In the genomic region with DNA sequence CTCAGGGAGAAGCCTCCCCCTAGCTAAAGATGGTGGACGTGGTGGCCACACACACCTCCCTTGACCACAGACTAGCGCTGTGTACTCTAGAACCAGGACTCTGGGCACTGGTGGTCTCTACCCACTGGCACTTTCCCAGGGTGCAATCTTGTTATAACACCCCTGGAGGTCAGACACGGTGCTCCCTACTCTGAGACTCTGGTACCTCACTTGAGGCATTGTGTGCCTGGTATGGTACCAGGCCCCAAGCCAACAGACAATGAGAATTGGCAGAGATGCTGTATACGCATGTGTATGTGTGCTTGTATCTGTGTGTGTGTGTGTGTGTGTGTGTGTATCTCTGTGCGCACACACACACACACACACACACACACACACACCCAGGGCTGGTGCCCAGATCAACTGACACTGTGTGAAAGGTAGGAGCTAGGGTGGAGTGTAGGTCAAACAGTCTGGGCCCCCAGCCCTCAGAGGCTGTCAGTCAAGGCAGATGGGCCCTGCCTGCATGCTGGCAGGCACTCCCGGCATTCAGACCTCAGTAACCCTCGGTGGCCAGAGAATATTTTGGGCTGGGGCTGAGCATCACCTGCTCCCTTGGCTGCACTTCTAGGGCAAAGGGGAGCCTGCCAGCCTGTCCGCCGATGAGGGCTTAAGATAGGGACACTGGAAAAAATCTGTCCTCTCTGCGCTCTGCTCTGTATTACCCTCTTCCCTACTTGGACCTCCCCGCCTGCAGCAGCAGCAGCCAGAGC, we compare ENCODE assay signal across 14 mouse cellular contexts. TPM values are rescaled to one million over a fixed set of nuclear protein-coding genes. Genes with fewer than 3 reads are reported as not detected.
DNase-seq lines count a peak whose midpoint lies in the region; ATAC-seq lines count a peak whose summit lies in the region.
"Had no signal": no experiment of that assay in that cellular context is flagged by ENCODE, and none has a peak within 500 bp of the region (broad histone marks: within the 10 kb centered on the region; RNA-seq: fewer than 3 reads in every experiment).

No protein-coding gene starts in this region.

- H3K9me3 ChIP-seq in forebrain, embryonic 14.5 days (replicated peaks; ENCODE audit: control insufficient read depth, low read length), result no peaks in the 10 kb centered on the region
- H3K9me3 ChIP-seq in forebrain, embryonic 15.5 days, result no peaks in the 10 kb centered on the region
- H3K9me3 ChIP-seq in heart, embryonic 15.5 days (replicated peaks), result no peaks in the 10 kb centered on the region
- no peaks in the 10 kb centered on the region for H3K9me3 ChIP-seq in midbrain, embryonic 13.5 days
- H3K9me3 ChIP-seq: hindbrain, embryonic 13.5 days; stomach, embryonic 15.5 days had no signal

- no peak overlapping the region for H3K4me3 ChIP-seq in forebrain, embryonic 14.5 days (ENCODE audit: low read depth, low read length)
- H3K4me3 ChIP-seq in forebrain, embryonic 15.5 days, result no peak overlapping the region
- H3K4me3 ChIP-seq in heart, embryonic 15.5 days, result no peak overlapping the region
- H3K4me3 ChIP-seq in midbrain, embryonic 13.5 days (replicated peaks), result no peak overlapping the region
- H3K4me3 ChIP-seq: hindbrain, embryonic 13.5 days; left cerebral cortex, adult 2 months; stomach, embryonic 15.5 days had no signal

- H3K9ac ChIP-seq in forebrain, embryonic 14.5 days (ENCODE audit: low read length), result no peak overlapping the region
- no peak overlapping the region for H3K9ac ChIP-seq in forebrain, embryonic 15.5 days (replicated peaks)
- peak overlapping the region; percentile 21; the same call in 1 of the 2 replicates for H3K9ac ChIP-seq in heart, embryonic 15.5 days
- no peak overlapping the region for H3K9ac ChIP-seq in midbrain, embryonic 13.5 days (replicated peaks)
- H3K9ac ChIP-seq: hindbrain, embryonic 13.5 days; lung, embryonic 14.5 days; stomach, embryonic 15.5 days had no signal

- H3K36me3 ChIP-seq in forebrain, embryonic 14.5 days (ENCODE audit: control insufficient read depth, insufficient read depth, low read length), result no peaks in the 10 kb centered on the region
- H3K36me3 ChIP-seq in forebrain, embryonic 15.5 days, result no peaks in the 10 kb centered on the region
- H3K36me3 ChIP-seq in heart, embryonic 15.5 days, result no peaks in the 10 kb centered on the region
- no peaks in the 10 kb centered on the region for H3K36me3 ChIP-seq in midbrain, embryonic 13.5 days
- H3K36me3 ChIP-seq: hindbrain, embryonic 13.5 days; stomach, embryonic 15.5 days had no signal

- no peaks in the 10 kb centered on the region for H3K4me1 ChIP-seq in forebrain, embryonic 14.5 days (ENCODE audit: control insufficient read depth, insufficient read depth, low read length)
- H3K4me1 ChIP-seq in forebrain, embryonic 15.5 days, result no peaks in the 10 kb centered on the region
- peaks cover 26% of the 10 kb centered on the region for H3K4me1 ChIP-seq in heart, embryonic 15.5 days (replicated peaks)
- H3K4me1 ChIP-seq in midbrain, embryonic 13.5 days (replicated peaks), result no peaks in the 10 kb centered on the region
- H3K4me1 ChIP-seq: hindbrain, embryonic 13.5 days; stomach, embryonic 15.5 days had no signal

- H3K4me2 ChIP-seq in forebrain, embryonic 14.5 days (ENCODE audit: low read length), result no peak overlapping the region
- no peak overlapping the region for H3K4me2 ChIP-seq in forebrain, embryonic 15.5 days (replicated peaks)
- H3K4me2 ChIP-seq in heart, embryonic 15.5 days, result no peak overlapping the region
- no peak overlapping the region for H3K4me2 ChIP-seq in midbrain, embryonic 13.5 days (replicated peaks)
- H3K4me2 ChIP-seq: hindbrain, embryonic 13.5 days; lung, embryonic 14.5 days; stomach, embryonic 15.5 days had no signal

- H3K27ac ChIP-seq in forebrain, embryonic 14.5 days (ENCODE audit: low read depth, low read length), result no peak overlapping the region
- no peak overlapping the region for H3K27ac ChIP-seq in forebrain, embryonic 15.5 days (replicated peaks)
- H3K27ac ChIP-seq in heart, embryonic 15.5 days, result peak overlapping the region; percentile 75
- no peak overlapping the region for H3K27ac ChIP-seq in midbrain, embryonic 13.5 days
- H3K27ac ChIP-seq: hindbrain, embryonic 13.5 days; kidney, postnatal 0 days; left cerebral cortex, adult 2 months; stomach, embryonic 15.5 days had no signal

- 79% methylated on average over 11 of the region's 11 CpGs for WGBS in forebrain, embryonic 14.5 days
- 75% methylated on average over 11 of the region's 11 CpGs for WGBS in forebrain, embryonic 15.5 days
- 57% methylated on average over 11 of the region's 11 CpGs for WGBS in heart, embryonic 15.5 days
- 80% methylated on average over 11 of the region's 11 CpGs for WGBS in midbrain, embryonic 13.5 days

- DNase-seq in forebrain, embryonic 14.5 days (ENCODE audit: low spot score), result peak; percentile 28
- DNase-seq in brain, adult 2 months (ENCODE audit: low read depth, low spot score), result peak; percentile 91
- DNase-seq in gastrocnemius, adult 18-20 months (ENCODE audit: low spot score), result peak; percentile 91
- DNase-seq in ovary, postnatal 10 days (ENCODE audit: low spot score), result no peak
- no peak for DNase-seq in layer of hippocampus, postnatal 10 days (ENCODE audit: low spot score in 2 of 2)
- DNase-seq: lung, embryonic 14.5 days had no signal

- ATAC-seq in forebrain, embryonic 14.5 days, result no peak
- ATAC-seq in forebrain, embryonic 15.5 days (replicated peaks), result no peak
- peak; percentile 54 for ATAC-seq in heart, embryonic 15.5 days (replicated peaks; ENCODE audit: insufficient number of reproducible peaks, insufficient read depth, low FRiP score, low read depth)
- no peak for ATAC-seq in midbrain, embryonic 13.5 days

- H3K27me3 ChIP-seq in forebrain, embryonic 14.5 days (replicated peaks; ENCODE audit: control insufficient read depth, insufficient read depth, low read length), result no peaks in the 10 kb centered on the region
- no peaks in the 10 kb centered on the region for H3K27me3 ChIP-seq in forebrain, embryonic 15.5 days
- H3K27me3 ChIP-seq in heart, embryonic 15.5 days, result no peaks in the 10 kb centered on the region
- H3K27me3 ChIP-seq in midbrain, embryonic 13.5 days, result no peaks in the 10 kb centered on the region
- H3K27me3 ChIP-seq: stomach, embryonic 15.5 days had no signal

RNA-seq across cellular contexts. Expression of a gene that starts 9.3 kb away (rescaled TPM):
- 107 and 121 TPM in 2 replicates for polyA plus RNA-seq in forebrain, embryonic 14.5 days (2014; fragmentation: Nextera tagmentation; extraction: Ambion mirVana)
- 95.6 and 102 TPM in 2 replicates for polyA plus RNA-seq in forebrain, embryonic 15.5 days (2015; fragmentation: Nextera tagmentation; extraction: Ambion mirVana)
- total RNA-seq in gastrocnemius, adult 18-20 months (2021), result 1,000 to 10,000 TPM in 1 of 2 experiments, 100 to 1,000 TPM in 1; 614 to 1,203 TPM
- 1,204 and 1,729 TPM in 2 replicates for polyA plus RNA-seq in heart, embryonic 15.5 days (2015; fragmentation: Nextera tagmentation; extraction: Ambion mirVana)
- total RNA-seq in layer of hippocampus, postnatal 10 days (2021), result 100 to 1,000 TPM; 142 to 168 TPM
- 103 and 116 TPM in 2 replicates for polyA plus RNA-seq in midbrain, embryonic 13.5 days (2015; fragmentation: Nextera tagmentation; extraction: Ambion mirVana)

RNA-seq across cellular contexts. Expression of a gene that starts 9.4 kb away (rescaled TPM):
- 0.63 and 0.80 TPM in 2 replicates for polyA plus RNA-seq in forebrain, embryonic 14.5 days (2014; fragmentation: Nextera tagmentation; extraction: Ambion mirVana)
- polyA plus RNA-seq in forebrain, embryonic 15.5 days (2015; fragmentation: Nextera tagmentation; extraction: Ambion mirVana), result 0.55 and 1.1 TPM in 2 replicates
- under 1 TPM in 1 of 2 experiments, not detected in 1; 0.66 TPM for total RNA-seq in gastrocnemius, adult 18-20 months (2021)
- 0.98 and 1.0 TPM in 2 replicates for polyA plus RNA-seq in heart, embryonic 15.5 days (2015; fragmentation: Nextera tagmentation; extraction: Ambion mirVana)
- total RNA-seq in layer of hippocampus, postnatal 10 days (2021), result not detected
- 0.58 and 0.59 TPM in 2 replicates for polyA plus RNA-seq in midbrain, embryonic 13.5 days (2015; fragmentation: Nextera tagmentation; extraction: Ambion mirVana)
- total RNA-seq: midbrain, postnatal 0 days had no signal
- polyA plus RNA-seq: lung, embryonic 14.5 days; stomach, embryonic 15.5 days had no signal

RNA-seq across cellular contexts. Expression of a gene that starts 20.0 kb away (rescaled TPM):
- 79.1 and 93.9 TPM in 2 replicates for polyA plus RNA-seq in forebrain, embryonic 14.5 days (2014; fragmentation: Nextera tagmentation; extraction: Ambion mirVana)
- 87.4 and 97.3 TPM in 2 replicates for polyA plus RNA-seq in forebrain, embryonic 15.5 days (2015; fragmentation: Nextera tagmentation; extraction: Ambion mirVana)
- total RNA-seq in gastrocnemius, adult 18-20 months (2021), result 10 to 100 TPM; 71.7 to 80.8 TPM
- polyA plus RNA-seq in heart, embryonic 15.5 days (2015; fragmentation: Nextera tagmentation; extraction: Ambion mirVana), result 6.3 and 11.3 TPM in 2 replicates
- total RNA-seq in layer of hippocampus, postnatal 10 days (2021), result 1 to 10 TPM; 6.3 to 6.4 TPM
- 67.2 and 70.8 TPM in 2 replicates for polyA plus RNA-seq in midbrain, embryonic 13.5 days (2015; fragmentation: Nextera tagmentation; extraction: Ambion mirVana)

Comparison
In these comparisons a context has a peak if more than half of its experiments do, and no peak if none do; other contexts are left out.
1. DNase-seq: peak in forebrain, embryonic 14.5 days (single experiment), brain, adult 2 months (single experiment) and gastrocnemius, adult 18-20 months (single experiment); none in ovary, postnatal 10 days (single experiment) and layer of hippocampus, postnatal 10 days (0 of 2).